Mouse (Mus musculus) liver (tissue): ENCODE data around the gene Mllt6.
"Not testable (repeated sequence)": the region's sequence is repeated elsewhere in the genome, so short reads cannot be mapped to it uniquely, and the experiment has no call there.

ENCODE experiments used
- DNase-seq: peaks from one replicate; pipeline ENCODE4 v3.0.0-alpha.2; 2020; ENCODE audit warnings: mixed read lengths

The Mllt6 gene

DNA sequence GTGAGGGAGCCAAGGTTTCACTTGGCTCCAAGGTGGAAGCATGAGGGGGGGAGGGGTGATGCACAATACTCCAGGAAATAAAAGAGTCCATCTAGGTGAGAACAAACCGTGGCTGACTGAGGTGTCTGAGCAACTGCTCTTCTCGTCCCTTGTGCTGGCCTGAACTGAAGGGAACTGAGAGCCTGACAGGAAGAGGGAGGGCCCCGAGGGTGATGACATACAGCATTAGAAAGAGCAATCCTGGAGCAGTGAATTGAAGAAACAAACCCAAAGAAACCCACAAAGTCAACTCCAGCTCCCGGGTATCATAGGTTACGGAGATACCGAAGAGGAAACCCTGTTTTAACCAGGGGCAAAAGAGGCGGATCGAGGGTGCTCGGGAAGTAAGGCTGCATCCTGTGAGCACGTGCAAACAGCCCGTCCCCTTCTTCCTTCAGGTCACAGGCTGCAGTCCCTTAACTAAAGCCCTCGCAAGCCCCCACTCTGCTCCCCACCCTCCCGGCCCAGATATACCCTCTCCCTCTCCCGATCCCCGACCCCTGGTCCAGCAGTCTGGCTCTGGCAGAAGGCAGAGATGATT is 55.2 kb downstream of the Mllt6 start:
- no peak for DNase-seq

DNA sequence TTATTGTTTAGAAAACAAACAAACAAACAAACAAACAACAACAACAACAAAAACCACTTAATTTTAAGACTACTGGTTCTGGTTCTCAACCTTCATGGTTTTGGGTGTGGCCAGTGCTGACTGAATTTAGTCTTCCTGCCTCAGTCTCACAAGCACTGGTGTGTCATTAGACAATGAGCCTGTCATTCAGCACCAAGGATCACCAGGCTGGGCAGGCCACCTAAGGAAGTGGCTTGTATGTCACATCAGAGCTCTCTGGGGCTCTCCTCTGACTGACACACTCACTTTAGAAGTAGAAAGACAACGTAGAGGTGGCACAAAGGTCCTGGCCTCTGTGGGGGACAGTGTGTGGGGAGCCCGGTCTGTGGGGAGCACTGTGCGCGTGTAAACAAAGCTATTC is 55.8 kb downstream of the Mllt6 start:
- no peak for DNase-seq

DNA sequence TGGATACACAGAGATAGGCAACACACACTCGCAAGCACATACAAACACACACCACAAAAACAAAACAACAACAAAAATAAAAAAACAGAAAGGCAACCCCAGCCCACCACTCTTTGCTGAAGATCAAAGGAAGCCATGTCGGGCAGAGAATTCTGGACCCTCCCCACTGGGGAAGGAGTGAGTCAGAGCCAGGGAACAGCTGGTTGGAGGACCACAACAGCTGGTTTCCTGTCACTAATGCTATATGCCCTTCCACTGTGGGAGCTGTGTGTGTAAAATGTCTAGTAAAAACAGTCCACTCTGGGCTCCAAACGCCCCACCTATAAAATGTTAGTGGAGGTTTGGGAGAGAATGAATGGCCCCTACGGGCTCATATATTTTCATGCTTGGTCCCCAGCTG is 58.1 kb downstream of the Mllt6 start:
- no peak for DNase-seq

DNA sequence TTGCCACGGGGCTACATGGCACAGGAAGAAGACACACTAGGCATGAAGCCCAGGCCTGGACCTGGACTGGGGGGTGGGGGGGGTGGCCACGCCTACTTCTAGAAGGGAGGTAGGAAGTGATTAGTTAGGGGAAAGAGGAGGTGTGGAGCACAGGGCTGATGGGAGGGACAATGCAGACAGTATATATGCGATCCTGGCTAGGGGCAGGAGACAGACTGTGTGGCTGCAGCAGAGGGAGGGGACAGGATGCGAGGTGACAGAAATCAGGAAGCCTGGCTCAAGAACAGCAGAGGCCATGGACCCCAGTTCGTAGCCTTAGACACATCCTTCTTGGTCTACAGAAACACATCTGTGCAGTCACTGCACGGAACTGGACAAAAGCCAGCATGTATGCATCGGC is 60.5 kb downstream of the Mllt6 start:
- no peak for DNase-seq

DNA sequence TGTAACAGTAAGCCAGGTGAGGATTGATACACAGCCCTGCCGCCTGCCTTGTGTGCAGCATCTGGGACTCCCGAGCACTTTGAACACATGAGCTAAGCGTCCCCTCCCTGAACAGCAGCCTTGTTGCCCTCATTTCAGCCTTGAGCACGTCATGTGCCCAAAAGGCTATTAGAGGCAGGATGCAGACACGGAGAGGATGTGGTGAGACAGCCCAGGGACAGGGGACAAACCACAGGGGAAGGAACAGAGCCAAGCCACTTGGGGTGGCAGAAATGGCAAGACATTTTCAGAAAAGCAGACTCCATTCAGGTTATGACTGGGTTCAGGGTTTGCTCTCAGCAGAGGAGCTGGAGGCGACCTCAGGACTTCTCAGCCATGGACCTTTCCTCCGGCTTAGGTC is 65.1 kb downstream of the Mllt6 start:
- no peak for DNase-seq

DNA sequence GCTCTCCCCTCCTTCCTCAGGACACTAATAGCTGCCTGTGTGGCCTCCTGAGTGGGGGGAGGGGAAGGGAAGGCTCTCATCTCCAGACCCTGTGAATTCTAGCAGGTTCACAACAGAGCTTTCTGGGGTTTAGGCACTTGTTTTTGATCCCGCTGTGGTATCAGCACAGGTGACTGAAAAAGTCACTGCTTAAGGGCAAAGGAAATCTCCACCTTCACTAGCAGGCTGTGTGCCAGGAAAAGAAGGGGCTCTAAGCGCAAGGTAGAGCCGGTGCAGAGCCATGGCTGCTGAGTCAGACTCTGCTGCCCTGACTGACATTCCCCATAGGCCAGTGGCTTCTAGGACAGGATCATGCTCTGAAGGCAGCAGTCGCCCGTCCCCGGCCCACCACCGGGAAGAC is 65.5 kb downstream of the Mllt6 start:
- no peak for DNase-seq

DNA sequence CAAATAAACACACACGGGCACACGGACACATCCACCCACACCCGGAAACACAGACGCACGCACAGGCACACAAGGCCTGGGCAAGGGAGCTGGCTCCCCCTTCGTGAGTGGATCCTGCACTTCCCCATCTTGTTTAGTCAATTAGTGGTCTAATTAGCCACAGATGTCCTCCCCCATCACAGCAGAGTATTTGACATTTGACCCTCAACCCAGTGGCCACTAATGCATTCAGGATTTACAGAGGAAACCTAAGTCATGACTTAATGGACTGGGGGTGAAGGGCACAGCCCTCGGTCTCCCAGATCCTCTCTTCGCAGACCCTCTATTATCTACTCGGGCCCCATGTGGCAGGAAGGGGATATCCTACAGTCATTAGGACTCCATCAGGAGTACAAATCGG is 70.5 kb downstream of the Mllt6 start:
- no peak for DNase-seq

DNA sequence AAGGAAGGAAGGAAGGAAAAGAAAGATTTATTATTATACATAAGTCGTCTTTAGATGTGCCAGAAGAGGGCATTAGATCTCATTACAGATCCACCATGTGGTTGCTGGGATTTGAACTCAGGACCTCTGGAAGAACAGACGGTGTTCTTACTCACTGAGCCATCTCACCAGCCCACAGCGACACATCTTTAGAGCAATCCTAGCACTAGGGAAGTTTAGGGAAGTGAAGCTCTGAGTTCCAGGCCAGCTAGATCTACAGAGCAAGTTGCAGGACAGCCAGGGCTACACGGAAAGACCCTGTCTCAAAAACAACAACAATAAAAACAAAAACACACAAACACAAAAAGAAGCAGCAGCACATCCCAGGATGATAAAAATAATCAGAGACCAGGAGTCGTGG is 71.6 kb downstream of the Mllt6 start:
- not testable (repeated sequence) for DNase-seq
